Mouse (Mus musculus): ENCODE results near the gene Ppp2r3d.
"Not testable (repeated sequence)": the region's sequence is repeated elsewhere in the genome, so short reads cannot be mapped to it uniquely, and the experiment has no call there.

Gene Ppp2r3d

DNA sequence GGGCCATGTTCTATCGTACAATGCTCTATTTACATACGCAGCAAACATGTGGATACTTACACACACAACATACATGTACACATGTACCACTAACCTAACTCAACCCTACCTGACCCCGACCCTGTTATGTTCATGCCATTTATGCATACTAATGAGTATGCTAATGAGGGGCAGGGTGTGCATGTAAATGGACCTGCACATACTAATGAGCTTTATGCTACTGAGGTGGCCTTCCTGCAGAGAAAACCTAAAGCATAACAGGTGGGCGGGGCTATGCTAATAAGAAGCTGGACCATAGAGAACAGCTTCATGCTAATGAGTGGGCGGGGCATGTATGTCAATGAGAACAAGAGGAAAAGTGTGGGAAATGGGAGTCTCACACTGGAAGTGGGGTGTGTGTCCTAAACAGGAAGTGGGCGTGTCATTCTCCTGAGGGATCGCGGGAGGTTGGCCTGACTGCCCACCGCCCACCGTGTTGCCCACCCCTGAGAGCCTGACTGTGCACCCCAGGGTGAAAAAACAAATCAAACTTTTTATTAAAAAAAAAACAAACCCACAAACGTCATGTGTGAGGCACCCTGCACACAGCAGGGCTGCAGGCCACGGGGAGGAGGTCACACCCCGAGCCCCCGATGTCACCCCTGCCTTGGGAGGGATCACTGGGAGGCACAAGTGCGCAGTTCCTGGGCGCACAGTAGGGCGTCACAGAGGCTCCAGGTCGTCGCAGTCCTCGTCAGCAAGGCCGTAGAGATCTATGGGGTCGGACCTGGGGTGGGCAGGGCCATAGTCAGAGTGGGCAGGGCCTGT is at the start of gene Ppp2r3d:
TSS of gene Ppp2r3d (minus strand) at position 803 of the 807 bp plus-strand sequence.
- peak; percentile 31 to 43 for DNase-seq (ENCODE audit: low spot score in 2 of 2)

DNA sequence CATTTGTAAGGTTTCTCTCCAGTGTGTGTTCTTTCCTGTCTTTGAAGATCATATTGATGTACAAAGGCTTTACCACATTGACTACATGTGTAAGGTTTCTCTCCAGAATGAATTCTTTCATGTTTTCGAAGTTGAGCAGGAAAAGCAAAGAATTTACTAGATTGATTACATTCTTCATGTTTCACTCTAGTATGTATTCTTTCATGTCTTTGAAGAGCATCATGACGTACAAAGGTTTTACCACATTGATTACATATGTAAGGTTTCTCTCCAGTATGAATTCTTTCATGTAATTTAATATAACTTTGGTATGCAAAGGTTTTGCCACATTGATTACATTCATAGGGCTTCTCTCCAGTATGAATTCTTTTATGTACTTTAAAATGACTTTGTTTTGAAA is 17.0 kb upstream of the Ppp2r3d start, which contains the start of gene Gm21836:
TSS of gene Gm21836 (minus strand) at position 101 of the 400 bp plus-strand sequence.
- not testable (repeated sequence) for DNase-seq (ENCODE audit: low spot score in 2 of 2)

DNA sequence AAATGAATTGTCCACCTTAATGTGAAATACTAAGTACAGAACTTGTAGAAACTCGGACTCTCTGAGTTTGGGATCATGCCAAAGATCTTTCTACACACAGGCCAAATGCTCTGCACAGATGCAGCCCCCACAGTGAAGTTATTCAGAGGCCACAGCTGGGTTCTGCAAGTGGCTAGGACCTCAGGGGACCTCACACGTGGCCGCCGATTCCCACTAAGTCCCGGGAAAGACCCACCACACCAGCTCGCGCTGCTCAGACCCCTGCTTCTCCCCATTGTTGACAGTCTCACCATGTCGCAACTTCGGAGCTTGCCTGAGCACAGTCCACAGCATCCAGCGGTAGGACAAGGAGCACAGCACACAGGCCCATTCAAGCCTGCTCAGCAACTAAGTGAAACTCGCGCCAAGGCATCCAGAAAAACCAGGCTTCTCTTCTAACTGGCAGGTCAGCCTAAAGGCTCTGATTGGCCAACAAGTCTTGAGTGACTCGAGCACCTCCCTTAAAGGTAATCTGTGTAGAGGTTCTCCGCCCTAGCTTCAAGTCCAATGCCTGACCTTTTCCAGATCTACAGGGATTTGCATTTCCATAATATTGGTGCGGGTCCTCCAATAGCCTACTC is 3.8 kb upstream of the Ppp2r3d start:
- DNase-seq (ENCODE audit: low spot score in 2 of 2): not testable (repeated sequence)

DNA sequence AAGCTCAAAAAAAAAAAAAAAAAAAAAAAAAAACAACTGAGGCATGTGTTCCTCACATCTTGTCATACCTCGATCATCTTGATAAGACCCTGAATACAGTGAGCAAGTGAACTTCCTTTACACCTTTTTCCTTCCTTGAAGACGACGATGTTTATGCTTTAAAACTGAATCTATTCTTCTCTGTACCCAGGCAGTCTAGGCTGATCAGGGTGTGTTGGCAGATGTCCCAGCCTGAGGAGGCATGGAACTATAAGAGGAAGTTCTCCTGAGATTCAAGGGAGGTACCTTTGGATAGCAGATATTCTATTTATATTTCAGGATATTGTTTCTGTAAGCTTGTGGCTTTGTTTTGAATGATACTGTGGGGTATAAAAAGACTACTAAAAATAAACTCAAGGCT is 1.4 kb upstream of the Ppp2r3d start:
- peak; percentile 39 to 51 for DNase-seq (ENCODE audit: low spot score in 2 of 2)

DNA sequence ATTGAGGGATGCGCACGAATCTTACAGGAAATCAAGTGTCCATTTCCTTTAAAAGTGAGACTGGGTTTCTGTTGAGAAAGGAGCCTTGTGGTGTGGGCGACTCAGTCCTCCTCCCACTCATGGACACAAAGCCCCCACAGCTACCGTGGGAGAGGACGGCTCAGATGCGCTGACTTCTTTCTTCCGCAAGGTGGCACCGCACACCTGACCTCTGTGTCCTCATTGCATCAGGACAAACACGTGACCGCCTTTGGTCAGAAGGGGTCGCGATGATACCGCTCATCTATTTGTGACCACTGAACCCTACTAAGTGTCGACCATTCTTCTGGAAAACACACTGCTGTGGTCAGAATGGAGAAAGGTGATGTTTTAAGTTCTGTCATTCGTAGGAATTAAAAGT is 1.0 kb downstream of the Ppp2r3d start:
- DNase-seq (ENCODE audit: low spot score in 2 of 2): peak in 1 of 2 experiments; percentile 26

DNA sequence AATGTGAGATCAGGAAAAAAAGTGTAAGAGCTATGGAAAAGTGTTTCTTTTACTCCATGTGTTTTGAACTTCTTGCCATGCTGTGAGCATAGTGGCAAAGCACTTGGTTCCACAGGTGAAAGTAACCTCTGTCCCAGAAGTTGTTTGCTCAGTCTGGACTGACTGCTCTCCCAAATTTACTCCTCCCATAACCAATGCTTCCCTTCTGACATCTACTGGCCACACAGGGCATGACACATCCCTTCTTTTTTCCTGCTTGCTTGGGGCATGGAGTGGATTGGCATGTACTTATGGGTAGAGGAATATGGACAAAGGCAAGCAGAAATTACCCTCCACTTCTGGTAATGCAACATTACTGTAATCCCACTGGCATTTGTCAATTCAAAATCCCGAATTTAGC is 20.1 kb downstream of the Ppp2r3d start:
- DNase-seq (ENCODE audit: low spot score in 2 of 2): peak in 1 of 2 experiments; percentile 27

DNA sequence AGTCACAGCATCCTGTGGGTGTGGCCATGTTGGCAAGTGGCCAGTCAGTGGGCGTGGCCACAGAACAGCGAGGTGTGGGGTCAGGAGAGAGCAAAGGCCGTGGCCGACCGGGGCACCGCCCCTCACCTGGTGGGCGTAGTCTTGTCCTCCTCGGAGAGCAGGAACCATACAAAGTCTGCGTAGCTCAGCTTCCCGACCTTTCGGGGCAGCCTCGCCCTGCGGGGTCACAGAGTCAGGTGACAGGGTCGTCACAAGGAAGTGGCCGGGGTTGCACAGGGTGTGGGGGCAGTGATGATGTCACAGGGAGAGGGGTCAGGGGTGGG is 34.2 kb downstream of the Ppp2r3d start:
- DNase-seq (ENCODE audit: low spot score in 2 of 2): peak; percentile 51 to 57

DNA sequence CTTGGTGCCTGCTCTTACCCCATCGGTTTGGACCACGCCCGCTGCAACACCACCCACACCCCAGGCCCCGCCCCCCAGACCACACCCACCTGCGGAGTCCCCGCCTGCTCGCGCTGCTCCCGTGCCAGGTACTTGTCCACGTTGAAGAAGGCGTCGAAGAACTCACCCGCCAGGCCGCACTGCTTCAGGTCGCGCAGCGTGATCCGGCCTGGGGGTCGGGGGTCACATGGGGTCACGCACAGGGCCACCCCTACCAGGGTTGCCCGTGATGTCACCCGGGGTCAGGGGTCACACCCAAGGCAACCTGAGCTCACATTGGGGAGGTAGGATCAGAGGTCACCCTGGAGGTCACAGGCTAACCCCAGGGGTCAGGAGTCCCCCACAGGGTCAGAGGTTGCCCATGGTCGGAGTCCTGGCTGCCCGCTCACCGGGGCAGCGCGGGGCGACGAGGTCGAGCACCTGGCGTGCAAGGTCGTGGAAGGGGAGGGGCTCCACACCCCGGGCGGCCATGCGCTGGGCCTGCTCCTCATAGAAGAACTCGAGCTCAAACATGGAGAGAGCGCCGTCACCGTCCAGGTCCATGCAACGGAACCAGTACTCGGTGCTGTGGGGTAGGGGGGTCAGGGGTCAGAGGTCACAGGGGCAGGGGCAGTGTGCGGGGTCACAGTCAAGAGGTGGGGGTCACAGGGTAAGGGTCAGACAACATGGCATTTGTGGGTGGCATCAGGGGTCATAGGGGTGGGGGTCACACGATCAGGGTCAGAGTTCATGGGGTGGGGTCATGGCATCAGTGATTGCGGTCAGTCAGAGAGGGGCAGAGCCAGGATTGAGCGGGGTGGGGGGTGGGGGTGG is 34.8 kb downstream of the Ppp2r3d start:
- peak; percentile 63 to 69 for DNase-seq (ENCODE audit: low spot score in 2 of 2)

DNA sequence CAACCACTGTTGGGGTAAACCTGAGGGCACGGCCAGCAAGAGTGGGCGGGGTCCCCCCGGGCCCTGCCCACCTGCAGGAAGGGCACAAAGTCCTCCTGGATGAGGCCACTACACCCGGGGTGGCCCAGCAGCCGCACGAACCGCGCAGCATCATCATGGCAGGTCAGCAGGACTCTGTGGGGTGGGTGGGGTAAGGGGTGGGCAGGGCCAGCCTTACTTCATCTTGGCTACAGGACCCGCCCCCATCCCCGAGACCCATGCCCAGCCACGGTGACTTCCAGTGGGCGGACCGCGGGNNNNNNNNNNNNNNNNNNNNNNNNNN is 36.0 kb downstream of the Ppp2r3d start:
- DNase-seq (ENCODE audit: low spot score in 2 of 2): no peak

DNA sequence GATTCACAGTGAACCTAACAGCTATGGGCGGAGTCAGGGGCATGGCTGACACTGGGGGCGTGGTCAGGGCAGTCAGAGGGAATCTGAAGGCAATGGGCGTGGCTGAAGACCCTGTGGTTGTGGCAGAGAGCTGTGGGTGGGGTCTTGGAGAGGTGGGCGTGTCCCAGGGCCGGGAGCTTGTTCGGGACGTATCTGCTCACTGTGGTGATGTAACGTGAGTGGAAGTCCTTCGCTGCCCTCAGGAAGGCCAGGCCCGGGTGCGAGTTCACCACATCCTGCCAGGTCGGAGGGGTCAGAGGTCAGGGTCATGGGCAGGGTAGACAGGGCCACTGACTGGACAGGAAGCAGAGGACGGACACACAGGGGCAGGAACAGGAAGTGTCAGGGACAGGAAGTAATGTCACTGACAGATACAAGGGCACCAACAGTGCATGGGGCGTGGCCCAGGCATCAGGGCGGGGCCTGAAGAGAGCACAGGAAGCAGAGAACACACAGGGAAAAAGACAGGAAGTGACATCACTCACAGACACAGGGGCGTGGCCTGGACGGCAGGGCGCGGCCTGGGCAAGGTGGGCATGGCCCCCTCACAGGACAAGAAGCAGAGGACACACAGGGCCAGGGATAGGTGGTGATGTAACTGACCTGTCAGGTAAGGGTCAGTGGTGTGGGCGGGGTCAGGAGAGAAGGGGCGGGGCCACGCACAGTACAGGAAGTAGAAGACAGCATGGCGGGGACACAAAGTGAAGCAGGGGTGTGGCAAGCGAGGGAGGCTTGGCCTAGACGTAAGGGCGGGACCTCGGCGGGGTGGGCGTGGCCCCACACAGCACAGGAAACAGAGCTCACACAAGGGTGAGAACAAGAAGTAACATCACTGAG is 36.6 kb downstream of the Ppp2r3d start:
- DNase-seq (ENCODE audit: low spot score in 2 of 2): peak; percentile 74 to 79

DNA sequence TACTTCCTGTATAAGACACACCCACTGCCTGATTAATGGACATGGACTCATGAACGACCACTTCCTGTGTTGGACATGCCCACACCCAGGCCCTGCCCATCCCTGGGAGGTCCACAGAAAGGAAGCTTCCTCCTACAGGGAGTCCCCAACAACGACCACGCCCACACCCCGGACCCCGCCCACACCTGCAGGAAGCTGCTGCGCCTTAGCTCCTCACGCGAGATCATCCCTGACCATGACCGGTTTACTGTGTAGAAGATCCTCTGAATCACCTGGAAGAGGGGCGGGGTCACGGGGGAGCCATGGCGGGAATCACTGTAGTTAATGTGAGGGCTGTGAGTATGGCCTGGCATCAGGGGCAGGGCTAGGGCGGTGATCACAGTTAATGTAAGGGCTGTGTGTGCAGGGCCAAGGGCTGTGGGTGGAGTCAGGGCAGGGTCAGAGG is 37.3 kb downstream of the Ppp2r3d start:
- DNase-seq (ENCODE audit: low spot score in 2 of 2): peak; percentile 53 to 56

DNA sequence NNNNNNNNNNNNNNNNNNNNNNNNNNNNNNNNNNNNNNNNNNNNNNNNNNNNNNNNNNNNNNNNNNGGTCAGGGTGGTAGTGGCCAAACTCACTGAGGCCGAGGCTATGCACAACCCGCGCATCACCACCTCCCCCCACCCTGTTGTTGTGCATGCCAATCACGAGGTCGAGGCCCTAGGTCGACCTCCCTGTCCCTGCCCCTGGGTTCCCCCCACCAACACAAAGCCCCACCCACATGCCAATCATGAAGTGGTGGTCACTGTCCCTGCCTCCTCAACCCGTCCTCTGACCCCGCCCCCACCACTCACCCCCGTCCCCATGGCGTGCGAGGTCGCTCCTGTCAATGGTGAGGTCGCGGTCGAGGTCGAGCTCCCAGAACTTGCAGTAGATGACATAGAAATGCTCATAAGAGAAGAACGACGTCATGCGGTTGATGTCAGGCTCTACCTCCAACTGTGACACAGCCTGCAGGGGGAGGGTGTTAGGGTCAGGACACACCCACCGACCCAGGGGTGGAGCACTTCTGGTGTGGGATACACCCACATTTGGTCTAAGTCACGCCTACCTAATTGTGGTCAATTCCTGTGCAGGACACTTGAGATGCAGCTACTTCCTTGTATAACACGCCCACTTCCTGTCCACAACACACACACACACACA is 37.9 kb downstream of the Ppp2r3d start:
- DNase-seq (ENCODE audit: low spot score in 2 of 2): peak; percentile 45 to 49

DNA sequence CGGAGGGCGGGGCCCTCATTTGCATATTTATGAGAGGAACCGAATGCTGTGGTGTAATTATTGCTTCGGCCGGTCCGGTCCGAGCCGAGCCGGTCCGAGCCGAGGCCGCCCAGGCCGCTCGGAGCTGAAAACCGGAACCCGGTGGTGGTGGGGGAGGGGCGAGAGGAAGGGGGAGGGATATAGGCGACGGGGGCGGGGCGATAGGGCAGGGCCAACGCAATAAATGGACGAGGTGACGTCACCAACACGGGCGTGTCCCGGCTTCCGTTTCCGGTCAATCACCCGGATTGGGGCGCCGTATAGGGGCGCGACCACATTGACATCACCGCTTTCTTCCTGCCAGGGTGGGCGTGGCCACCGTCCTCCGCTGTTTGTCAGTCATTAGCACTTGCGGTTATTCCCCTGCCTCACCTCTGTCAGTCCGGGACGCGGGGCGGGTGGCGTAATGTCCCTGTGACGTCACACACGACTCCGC is 51.2 kb downstream of the Ppp2r3d start:
- DNase-seq (ENCODE audit: low spot score in 2 of 2): peak; percentile 97

DNA sequence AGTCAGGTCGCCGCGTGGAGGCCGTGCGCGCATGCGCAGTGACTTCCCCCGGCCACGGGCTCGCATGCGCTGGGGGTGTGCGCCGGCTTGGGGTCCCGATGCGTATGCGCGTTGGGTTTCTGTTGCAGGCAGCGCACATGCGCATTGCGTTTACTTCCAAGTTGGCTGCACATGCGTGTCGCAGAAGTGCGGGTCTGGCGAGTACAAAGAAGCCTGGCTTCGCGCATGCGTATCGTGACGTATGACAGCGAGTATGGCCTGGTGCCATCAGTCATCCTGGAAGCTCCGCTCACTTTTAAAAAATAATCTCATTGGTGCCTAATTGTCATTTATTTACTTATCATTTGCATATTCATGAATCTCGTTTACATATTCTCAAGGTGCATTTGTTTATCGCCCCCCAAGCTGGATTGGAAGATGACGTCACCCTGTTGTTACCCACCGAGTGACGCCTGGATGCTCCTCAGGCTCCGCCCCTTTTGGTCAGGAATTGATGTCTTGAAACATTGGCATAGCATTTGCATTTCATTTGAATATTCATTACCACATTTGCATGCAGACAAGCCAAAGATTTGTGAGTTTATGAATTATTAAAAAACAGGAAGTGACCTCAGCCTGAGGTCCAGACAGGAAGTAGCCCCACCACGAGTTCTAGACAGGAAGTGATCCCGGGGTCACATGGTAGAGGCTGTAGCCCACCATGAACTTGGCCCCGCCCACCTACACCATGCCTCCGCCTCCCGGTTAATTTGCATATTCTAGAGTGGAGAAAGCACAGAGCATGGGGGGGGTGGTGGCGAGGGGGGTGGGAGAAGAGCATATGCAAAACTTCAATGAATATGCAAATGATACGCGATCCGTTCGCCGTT is 51.9 kb downstream of the Ppp2r3d start:
- peak; percentile 100 for DNase-seq (ENCODE audit: low spot score in 2 of 2)

DNA sequence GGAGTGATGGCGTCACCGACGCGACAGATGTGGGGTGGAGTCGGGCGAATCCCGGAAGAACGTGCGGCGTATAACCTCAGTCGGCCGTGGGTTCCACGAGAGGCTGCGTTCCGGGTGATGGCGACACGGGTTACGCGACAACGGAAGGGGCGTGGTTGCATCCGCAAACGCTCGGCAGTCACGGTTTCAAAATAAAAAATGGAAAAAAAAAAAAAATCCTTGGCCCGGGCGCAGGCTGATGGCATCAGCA is 52.5 kb downstream of the Ppp2r3d start:
- DNase-seq (ENCODE audit: low spot score in 2 of 2): no peak

DNA sequence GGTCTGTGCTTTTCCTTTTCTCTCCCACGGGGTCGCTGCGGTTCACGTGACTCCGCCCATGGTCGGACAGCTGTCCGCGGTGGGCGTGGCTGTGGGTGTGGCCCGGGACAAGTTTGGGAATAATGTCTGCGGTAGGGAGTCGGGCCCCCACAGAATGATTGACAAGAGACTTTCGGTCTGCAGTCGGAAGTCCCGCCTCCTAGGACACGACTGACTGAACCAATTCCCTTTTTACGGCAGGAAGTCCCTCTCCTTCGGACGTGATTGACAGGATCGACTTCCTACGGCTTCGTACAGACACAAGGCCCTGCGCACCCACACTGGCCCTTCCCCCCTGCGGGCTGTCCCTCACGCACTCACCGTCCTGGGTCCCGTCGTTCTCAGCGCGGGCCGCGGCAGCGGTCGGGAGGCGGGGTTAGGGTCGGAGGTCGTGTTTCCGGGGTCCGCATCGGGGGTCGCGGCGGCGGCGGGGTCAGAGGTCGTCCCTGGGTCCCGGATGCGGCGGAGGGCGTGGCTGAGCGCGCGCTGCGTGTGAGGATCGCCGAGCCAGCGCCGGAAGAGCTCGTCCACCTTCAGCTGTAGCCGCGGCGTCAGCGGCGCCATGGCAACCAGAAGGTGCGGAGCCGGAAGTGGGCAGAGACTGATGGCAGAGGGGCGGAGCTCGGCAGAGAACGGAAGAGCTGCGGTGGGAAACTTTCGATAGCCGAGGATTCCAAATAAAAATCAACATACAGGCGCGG is 53.0 kb downstream of the Ppp2r3d start:
- DNase-seq (ENCODE audit: low spot score in 2 of 2): peak; percentile 98 to 99

DNA sequence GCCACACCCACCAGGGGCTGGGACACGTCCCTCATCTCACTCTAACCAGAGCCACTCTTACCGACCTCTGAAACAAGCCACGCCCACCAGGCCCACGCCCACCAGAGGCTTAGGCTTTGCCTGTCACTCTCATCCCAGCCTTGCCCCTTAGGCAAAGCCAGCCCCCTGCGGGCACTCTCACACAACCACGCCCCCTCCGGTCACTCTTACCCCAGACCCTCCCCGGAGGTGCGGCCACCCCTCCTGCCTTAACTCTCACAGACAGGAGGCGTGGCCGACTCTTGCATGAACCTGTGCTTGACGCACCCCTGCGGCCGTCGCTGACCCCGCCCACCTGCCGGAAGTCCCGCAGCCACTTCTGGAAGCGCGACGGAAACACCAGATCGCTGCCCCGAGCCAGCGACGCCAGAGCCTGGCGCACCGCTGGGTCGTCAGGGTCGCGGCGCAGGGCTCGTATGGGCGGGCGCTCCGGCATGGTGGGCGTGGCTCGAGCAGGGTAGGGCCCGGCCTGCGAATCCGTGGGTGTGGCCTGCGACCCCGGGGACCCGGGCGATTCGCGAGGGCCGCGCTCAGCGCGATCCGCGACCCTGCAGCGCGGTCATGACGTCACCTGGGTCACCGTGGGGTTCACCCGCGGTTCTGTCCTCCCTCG is 53.7 kb downstream of the Ppp2r3d start:
- peak; percentile 95 to 97 for DNase-seq (ENCODE audit: low spot score in 2 of 2)

DNA sequence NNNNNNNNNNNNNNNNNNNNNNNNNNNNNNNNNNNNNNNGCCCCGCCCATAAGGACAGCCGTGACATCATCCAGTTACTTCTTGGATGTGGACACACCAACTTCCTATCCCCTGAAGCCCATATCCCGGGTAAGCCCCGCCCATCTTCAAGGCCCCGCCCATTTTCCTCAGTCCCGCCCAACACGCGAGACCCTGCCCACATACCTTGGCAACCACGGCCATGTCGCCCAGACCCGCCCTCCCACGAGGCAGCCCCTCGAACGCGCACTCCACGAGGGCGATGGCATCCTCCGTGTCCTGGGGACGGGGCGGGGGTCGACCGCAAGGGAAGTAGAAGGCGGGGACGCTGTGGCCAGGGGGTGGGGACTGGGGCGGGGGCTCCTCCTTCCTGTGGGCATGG is 54.3 kb downstream of the Ppp2r3d start:
- DNase-seq (ENCODE audit: low spot score in 2 of 2): peak; percentile 84 to 90

DNA sequence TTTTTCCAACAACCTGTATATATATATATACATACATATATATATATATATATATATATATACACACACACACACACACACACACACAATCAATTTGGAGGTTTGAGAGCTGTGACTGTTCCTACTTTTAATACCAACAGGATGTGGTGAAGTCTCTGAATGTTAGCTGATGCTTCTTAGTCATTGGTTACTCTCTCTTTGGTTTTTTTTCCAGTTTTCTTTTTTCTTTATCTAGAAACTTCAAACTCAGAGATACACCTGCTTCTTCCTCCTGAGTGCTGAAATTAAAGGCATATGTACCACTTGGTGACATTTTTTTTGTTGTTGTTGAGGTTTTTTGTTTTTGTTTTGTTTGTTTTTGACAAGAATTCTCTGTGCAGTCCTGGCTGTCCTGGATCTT is 63.8 kb downstream of the Ppp2r3d start:
- no peak for DNase-seq (ENCODE audit: low spot score in 2 of 2)
